Mouse (Mus musculus): ENCODE data around the gene Cd93. TPM values are rescaled to one million over a fixed set of nuclear protein-coding genes. Genes with fewer than 3 reads are reported as not detected.

Cd93 gene
- polyA plus RNA-seq (2014; fragmentation: Illumina TruSeq; extraction: RNeasy Lipid Tissue Mini Kit (QIAGEN cat#74804); ENCODE audit: low replicate concordance): 9.6 TPM

DNA sequence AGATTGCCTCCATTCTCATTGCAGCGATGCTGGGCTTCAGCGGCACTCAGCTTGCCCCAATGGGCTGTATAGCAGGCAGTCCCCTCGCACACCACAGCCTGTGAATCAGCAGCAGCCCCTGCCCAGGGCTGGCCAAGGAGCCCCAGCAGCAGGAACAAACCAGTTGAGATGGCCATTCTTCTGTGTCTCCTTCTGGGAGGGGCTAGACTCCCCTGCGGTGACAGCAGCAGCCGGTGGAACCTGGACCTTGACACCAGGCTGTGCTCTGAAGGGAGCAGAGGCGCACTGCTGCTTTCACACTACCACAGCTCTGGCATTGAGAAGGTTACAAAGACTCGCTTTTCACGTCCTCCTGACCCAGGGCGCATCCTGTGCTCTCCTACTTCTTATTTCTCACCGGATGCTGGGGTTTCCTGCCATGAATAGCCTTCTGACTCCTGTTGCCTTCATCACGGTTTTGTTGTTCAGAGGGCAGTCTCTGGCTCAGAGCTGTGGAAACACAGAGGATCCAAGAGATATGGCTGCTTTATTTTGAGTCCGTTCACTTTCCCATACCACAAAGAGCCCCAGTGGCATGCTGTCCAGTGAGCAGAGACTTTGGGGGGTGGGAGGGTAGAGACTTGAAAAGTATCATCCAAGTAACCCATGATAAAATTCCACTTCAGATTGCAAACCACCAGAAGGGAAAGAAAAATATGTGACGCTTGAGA is at the start of gene Cd93:
Cd93 (minus strand) TSS at position 315 of the 710 bp plus-strand sequence.

DNA sequence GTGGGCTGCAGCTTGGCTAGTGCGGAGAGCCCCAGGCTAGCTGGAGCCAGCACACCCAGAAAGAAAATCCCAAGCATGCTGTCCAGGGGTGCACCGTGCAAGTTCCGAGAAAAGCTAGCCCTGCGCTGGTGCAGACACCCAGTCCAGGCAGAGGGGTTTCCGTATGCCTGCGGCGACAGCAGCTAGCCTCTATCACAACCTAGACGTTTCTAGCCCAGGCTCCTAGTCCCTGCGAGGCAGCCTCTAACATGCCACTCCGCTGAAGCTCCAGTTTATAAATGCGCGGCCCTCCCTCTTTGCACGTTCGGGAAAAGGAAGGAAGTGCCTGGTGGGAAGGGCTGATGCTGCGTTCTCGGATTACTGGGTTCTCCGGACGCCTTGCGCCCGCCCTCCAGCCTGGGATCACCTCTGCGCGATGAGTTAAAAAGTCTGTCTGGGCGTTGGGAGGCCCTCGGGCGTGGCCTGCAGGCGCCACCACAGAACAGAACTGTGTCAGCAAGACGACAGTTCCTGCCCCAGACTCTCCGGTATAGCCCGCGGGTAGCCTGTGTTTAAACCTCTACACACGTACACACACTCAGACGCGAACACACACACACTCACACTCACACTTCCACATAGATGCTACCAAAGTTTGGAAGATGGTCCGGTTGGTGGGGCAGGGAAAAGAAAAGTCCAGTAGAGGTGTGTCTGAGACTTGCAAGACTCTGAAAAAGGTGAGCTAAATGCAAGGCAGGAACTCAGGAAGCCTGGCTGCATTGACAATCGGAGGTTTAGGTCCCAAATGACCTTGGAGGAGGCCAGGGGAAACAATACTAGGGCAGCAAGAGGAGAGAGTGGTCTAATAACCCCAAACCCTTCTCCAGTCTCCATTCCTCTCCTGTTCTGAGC is 35.2 kb downstream of the Cd93 start, which contains the start of gene Thbd:
Thbd (minus strand) TSS at position 319 of the 891 bp plus-strand sequence.

DNA sequence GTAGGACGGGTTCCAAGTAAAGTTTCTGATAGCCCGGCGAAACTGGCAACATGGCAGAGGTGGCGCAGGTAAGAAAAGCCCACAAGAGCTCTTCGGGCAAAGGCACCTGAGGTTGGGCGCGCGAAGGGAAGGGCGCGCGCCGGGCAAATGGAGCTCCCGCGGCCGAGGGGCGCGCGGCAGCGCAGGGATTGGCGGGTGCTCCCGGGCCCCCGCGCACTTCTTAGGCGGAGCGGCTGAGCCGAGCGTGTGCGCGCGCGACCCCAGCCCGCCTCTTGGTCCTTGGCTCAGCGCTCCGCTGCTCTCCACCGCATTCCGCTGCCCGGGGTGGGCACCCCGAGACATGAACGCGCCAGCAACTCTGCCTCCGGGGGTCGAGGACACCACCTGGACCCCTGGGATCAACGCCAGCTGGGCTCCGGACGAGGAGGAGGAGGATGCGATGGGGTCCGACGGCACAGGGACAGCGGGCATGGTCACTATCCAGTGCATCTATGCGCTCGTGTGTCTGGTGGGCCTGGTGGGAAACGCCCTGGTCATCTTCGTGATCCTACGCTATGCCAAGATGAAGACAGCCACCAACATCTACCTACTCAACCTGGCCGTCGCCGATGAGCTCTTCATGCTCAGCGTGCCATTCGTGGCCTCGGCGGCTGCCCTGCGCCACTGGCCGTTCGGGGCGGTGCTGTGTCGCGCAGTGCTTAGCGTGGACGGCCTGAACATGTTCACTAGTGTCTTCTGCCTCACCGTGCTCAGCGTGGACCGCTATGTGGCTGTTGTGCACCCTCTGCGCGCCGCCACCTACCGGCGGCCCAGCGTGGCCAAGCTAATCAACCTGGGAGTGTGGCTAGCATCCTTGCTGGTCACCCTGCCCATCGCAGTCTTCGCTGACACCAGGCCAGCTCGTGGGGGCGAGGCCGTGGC is 48.0 kb downstream of the Cd93 start, which contains the start of gene Sstr4:
Sstr4 (plus strand) TSS at position 214 of the 921 bp plus-strand sequence.

Other genes with a start within 250 kb of the Cd93 start
- not detected for gene Sstr4, start 48.2 kb downstream of the Cd93 start, polyA plus RNA-seq (2014; fragmentation: Illumina TruSeq; extraction: RNeasy Lipid Tissue Mini Kit (QIAGEN cat#74804); ENCODE audit: low replicate concordance)
- gene Thbd, start 35.4 kb downstream of the Cd93 start, polyA plus RNA-seq (2014; fragmentation: Illumina TruSeq; extraction: RNeasy Lipid Tissue Mini Kit (QIAGEN cat#74804); ENCODE audit: low replicate concordance): 20.0 TPM
- gene Nxt1, start 229.0 kb upstream of the Cd93 start, polyA plus RNA-seq (2014; fragmentation: Illumina TruSeq; extraction: RNeasy Lipid Tissue Mini Kit (QIAGEN cat#74804); ENCODE audit: low replicate concordance): 3.6 TPM
- gene Gzf1, start 237.5 kb upstream of the Cd93 start, polyA plus RNA-seq (2014; fragmentation: Illumina TruSeq; extraction: RNeasy Lipid Tissue Mini Kit (QIAGEN cat#74804); ENCODE audit: low replicate concordance): 35.3 TPM

All from small intestine, adult 10 weeks (tissue).